Mouse (Mus musculus): ENCODE measurements around the gene Mt4. TPM values are rescaled to one million over a fixed set of nuclear protein-coding genes. Genes with fewer than 3 reads are reported as not detected.

The Mt4 gene
- polyA plus RNA-seq, 1 experiment = not detected

- Histone ChIP-seq H3K27me3 (ENCODE audit: control insufficient read depth, insufficient read depth, low read length) (no peaks in the 10 kb centered on the region), H3K36me3 (ENCODE audit: control insufficient read depth, insufficient read depth, low read length) (no peaks in the 10 kb centered on the region), H3K4me3 (ENCODE audit: low read depth, low read length) (peak overlapping the region; percentile 49), H3K27ac (ENCODE audit: insufficient read depth, low read depth, low read length) (peak overlapping the region; percentile 21; the same call in 1 of the 2 replicates), H3K4me1 (ENCODE audit: control insufficient read depth, insufficient read depth, insufficient read length, low read length) (peaks cover 33% of the 10 kb centered on the region)
- peak; percentile 81 for TF ChIP-seq CTCF (IDR thresholded peaks at IDR 0.05; ENCODE audit: extremely low read depth, insufficient read length, insufficient replicate concordance, low read depth, low read length)
- peak; percentile 55; the same call in 1 of the 2 replicates for TF ChIP-seq POLR2A (IDR thresholded peaks at IDR 0.05; ENCODE audit: low read depth, low read length)
- whole genome bisulfite sequencing = 6% methylated on average over 17 of the region's 17 CpGs
These were observed 49.5 kb downstream of the Mt4 start for GRCm38 (mm10) chr8:94186542-94186941.

GRCm38 (mm10) chr8:94187290-94188002, 50.4 kb downstream of the Mt4 start:
- H3K36me3 ChIP-seq (ENCODE audit: control insufficient read depth, insufficient read depth, low read length) = no peaks in the 10 kb centered on the region
- H3K27ac ChIP-seq (ENCODE audit: insufficient read depth, low read depth, low read length) = no peak overlapping the region
- no peaks in the 10 kb centered on the region for H3K27me3 ChIP-seq (ENCODE audit: control insufficient read depth, insufficient read depth, low read length)
- no peak overlapping the region for H3K4me3 ChIP-seq (ENCODE audit: low read depth, low read length)
- H3K4me1 ChIP-seq (ENCODE audit: control insufficient read depth, insufficient read depth, insufficient read length, low read length) = peaks cover 32% of the 10 kb centered on the region
- 52% methylated on average over 21 of the region's 21 CpGs for WGBS
- TF ChIP-seq CTCF (IDR thresholded peaks at IDR 0.05; ENCODE audit: extremely low read depth, insufficient read length, insufficient replicate concordance, low read depth, low read length) = no peak
- TF ChIP-seq POLR2A (IDR thresholded peaks at IDR 0.05; ENCODE audit: low read depth, low read length) = no peak

Other genes with a start within 250 kb of the Mt4 start
- 28.1 and 62.7 TPM in 2 replicates for gene Amfr, start 124.4 kb upstream of the Mt4 start, polyA plus RNA-seq (2012; rRNA removed)
- gene Nudt21, start 100.2 kb upstream of the Mt4 start, polyA plus RNA-seq (2012; rRNA removed) = 8.5 and 56.5 TPM in 2 replicates
- gene Ogfod1, start 100.0 kb upstream of the Mt4 start, polyA plus RNA-seq (2012; rRNA removed) = 1.2 and 2.8 TPM in 2 replicates
- 3.3 and 4.3 TPM in 2 replicates for gene Bbs2, start 38.3 kb upstream of the Mt4 start, polyA plus RNA-seq (2012; rRNA removed)
- gene Mt3, start 15.4 kb downstream of the Mt4 start, polyA plus RNA-seq (2012; rRNA removed) = 0.90 and 2.8 TPM in 2 replicates
- gene Mt2, start 35.5 kb downstream of the Mt4 start, polyA plus RNA-seq (2012; rRNA removed) = 50.1 and 80.3 TPM in 2 replicates
- gene Mt1, start 41.9 kb downstream of the Mt4 start, polyA plus RNA-seq (2012; rRNA removed) = 966 and 1,593 TPM in 2 replicates
- gene Nup93, start 77.4 kb downstream of the Mt4 start, polyA plus RNA-seq (2012; rRNA removed) = 3.6 and 5.4 TPM in 2 replicates
- gene Slc12a3, start 192.0 kb downstream of the Mt4 start, polyA plus RNA-seq (2012; rRNA removed) = 0.06 and 0.22 TPM in 2 replicates
- gene Herpud1, start 249.2 kb downstream of the Mt4 start, polyA plus RNA-seq (2012; rRNA removed) = 302 and 331 TPM in 2 replicates

All from small intestine, adult 2 months (tissue).